Mouse (Mus musculus) bone marrow, adult 2 months (tissue): Measurements from ENCODE around the gene Rai14.

Source experiments
- CTCF ChIP-seq: fragments of 200-500 bp; IDR thresholded peaks from 2 replicates; pipeline ENCODE4 v1.5.1; 2011; ENCODE audit warnings: low read length, control low read depth; ENCODE audit not compliant: control insufficient read depth, insufficient read depth
- POLR2A ChIP-seq: fragments of 200-500 bp; IDR thresholded peaks from 2 replicates; pipeline ENCODE4 v1.6.1; 2011; ENCODE audit warnings: low read depth, mild to moderate bottlenecking, control low read depth, low read length, borderline replicate concordance; ENCODE audit not compliant: control insufficient read depth

GRCm38 (mm10) chr15:10665816-10666215 lies 48.6 kb downstream of the Rai14 start:
- TF ChIP-seq CTCF (no peak), POLR2A (no peak)
